Mouse (Mus musculus) G1E (cell line): ENCODE data around the gene Prl2b1. TPM values are rescaled to one million over a fixed set of nuclear protein-coding genes. Genes with fewer than 3 reads are reported as not detected.

Experiments used
- ATAC-seq: 2 replicates; pipeline ENCODE4 v1.8.0; 2016; ENCODE audit warnings: mild to moderate bottlenecking; ENCODE audit not compliant: insufficient number of reproducible peaks, poor library complexity, low FRiP score, severe bottlenecking; ENCODE audit errors: extremely low read depth
- DNase-seq: peaks from one replicate; pipeline ENCODE4 v3.0.0; 2012; ENCODE audit warnings: low spot score
- H3K27me3 ChIP-seq: 2 replicates; pipeline ENCODE4 v1.6.1; 2012; ENCODE audit warnings: mild to moderate bottlenecking, low read length, inconsistent platforms; ENCODE audit not compliant: insufficient read depth
- H3K36me3 ChIP-seq: replicated peaks from 2 replicates; pipeline ENCODE3; 2012; ENCODE audit warnings: mild to moderate bottlenecking, inconsistent platforms
- H3K4me1 ChIP-seq: 2 replicates; pipeline ENCODE4 v1.6.1; 2012; ENCODE audit warnings: low read depth, low read length, inconsistent platforms, mixed read lengths; ENCODE audit not compliant: insufficient read depth
- H3K4me3 ChIP-seq: 2 replicates; pipeline ENCODE4 v1.5.1; 2012; ENCODE audit warnings: low read depth, mild to moderate bottlenecking, inconsistent platforms, low read length, moderate library complexity, mixed read lengths
- H3K9me3 ChIP-seq: replicated peaks from 2 replicates; pipeline ENCODE4 v1.6.1; 2012; ENCODE audit warnings: inconsistent platforms
- CTCF ChIP-seq: IDR thresholded peaks from 2 replicates; pipeline ENCODE4 v1.5.1; 2012; ENCODE audit warnings: low read depth, low read length, inconsistent platforms, mixed read lengths
- GATA1 ChIP-seq: IDR thresholded peaks from 2 replicates; pipeline ENCODE4 v1.6.1; 2012; ENCODE audit warnings: borderline replicate concordance, low read length, inconsistent platforms, mixed read lengths
- GATA2 ChIP-seq: IDR thresholded peaks from 2 replicates; pipeline ENCODE4 v1.6.1; 2012; ENCODE audit warnings: low read depth, low read length, inconsistent platforms, borderline replicate concordance
- POLR2AphosphoS5 ChIP-seq: IDR thresholded peaks from 2 replicates; pipeline ENCODE4 v1.6.1; 2012; ENCODE audit warnings: low read depth, low read length, inconsistent platforms; ENCODE audit not compliant: insufficient replicate concordance
- TAL1 ChIP-seq: conservative IDR thresholded peaks from 2 replicates; pipeline ENCODE4 v1.6.1; 2012; ENCODE audit warnings: low read depth, low read length, inconsistent platforms, mixed read lengths
- polyA plus RNA-seq: library from polyadenylated mRNA; stranded (reverse); fragments of >175 nt; gene quantifications from 2 replicates; pipeline ENCODE4 v1.2.3, GENCODE M21; 2012
- total RNA-seq, 2 experiments: library from RNA; stranded (forward) in 1 of 2; stranded (reverse) in 1 of 2; fragments of 200-1000 nt in 1 of 2; fragments of >200 nt in 1 of 2; fragmentation: Nextera tagmentation in 1 of 2; gene quantifications; 2 replicates each; pipeline ENCODE4 v1.2.3; 2014 to 2017

Gene Prl2b1
- total RNA-seq (2014; fragmentation: Nextera tagmentation): not detected in 2 replicates
- not detected in 2 replicates for total RNA-seq (2017)
- not detected in 2 replicates for polyA plus RNA-seq

DNA sequence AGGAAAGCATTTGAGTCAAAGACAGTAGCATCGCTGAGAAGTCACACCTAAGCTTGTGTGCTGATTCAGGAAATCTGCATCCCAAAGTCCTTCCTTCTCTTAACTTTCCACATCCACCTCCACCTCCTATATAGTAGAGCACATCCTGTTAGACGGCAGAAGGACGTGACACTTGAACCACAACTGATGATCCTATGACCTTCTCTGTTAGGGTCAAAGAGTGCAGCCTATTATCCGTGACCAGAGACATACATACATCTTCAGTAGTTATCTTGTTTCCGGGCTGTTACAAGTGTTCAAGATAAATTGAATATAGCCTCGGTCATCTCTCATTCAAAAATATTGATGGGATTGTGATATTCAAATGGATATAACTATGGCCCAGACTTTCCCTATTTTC, at the start of gene Prl2b1:
Gene Prl2b1, minus strand, starts transcription at position 101 of the 400 bp plus-strand sequence.
- TF ChIP-seq GATA1 (no peak), CTCF (no peak), POLR2AphosphoS5 (no peak), GATA2 (no peak), TAL1 (no peak)
- Histone ChIP-seq H3K4me3 (no peak within 1 kb of the TSS), H3K9me3 (no peaks in the 10 kb centered on the region), H3K4me1 (no peaks in the 10 kb centered on the region), H3K27me3 (no peaks in the 10 kb centered on the region), H3K36me3 (no peaks in the 10 kb centered on the region)
- no peak for ATAC-seq
- no peak for DNase-seq

DNA sequence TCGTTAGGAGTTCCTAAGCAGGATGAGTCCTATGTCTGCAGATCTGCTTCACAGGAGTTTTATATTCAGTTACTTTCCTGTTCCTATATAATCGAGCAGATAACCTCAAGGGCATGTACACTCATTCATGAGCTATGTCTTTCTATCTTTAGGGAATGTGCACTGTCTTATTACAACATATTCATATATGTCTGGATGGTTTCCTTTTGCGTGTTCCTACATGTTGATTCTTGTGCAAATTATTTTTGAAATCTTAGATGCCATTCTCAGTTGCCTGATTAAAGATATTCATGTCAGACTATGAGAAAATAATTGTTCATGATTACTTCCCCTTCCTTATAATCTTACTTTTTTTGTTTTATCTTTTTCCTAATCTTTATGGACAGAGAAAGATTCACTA, 47.9 kb upstream of the Prl2b1 start, which contains the start of gene Prl8a6:
Gene Prl8a6, minus strand, starts transcription at position 101 of the 400 bp plus-strand sequence.
- Histone ChIP-seq H3K27me3 (no peaks in the 10 kb centered on the region), H3K4me3 (no peak within 1 kb of the TSS), H3K36me3 (no peaks in the 10 kb centered on the region), H3K9me3 (no peaks in the 10 kb centered on the region), H3K4me1 (no peaks in the 10 kb centered on the region)
- DNase-seq (no peak), ATAC-seq (no peak)
- TF ChIP-seq TAL1: no peak
- no peak for TF ChIP-seq GATA1
- TF ChIP-seq GATA2: no peak

DNA sequence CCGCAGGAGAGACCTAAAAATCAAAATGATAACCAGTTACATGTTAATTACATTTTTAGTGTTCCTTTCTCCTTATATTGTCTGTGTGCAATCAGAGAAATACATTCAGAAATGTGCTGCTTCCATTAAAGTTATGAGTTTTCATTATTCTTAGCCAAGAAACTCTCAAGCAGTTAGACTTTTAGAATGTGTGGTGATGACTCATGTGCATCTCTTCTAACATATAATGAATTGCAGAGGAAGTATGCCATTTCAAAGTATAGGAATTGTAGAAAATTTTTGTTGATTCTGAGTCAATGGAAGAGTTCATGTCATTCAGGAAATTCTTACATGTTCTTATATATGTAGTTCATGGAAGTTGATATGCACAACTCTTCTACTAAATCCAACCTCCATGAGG, 42.5 kb upstream of the Prl2b1 start:
- ATAC-seq (no peak), DNase-seq (no peak)
- H3K36me3 ChIP-seq: no peaks in the 10 kb centered on the region
- H3K4me1 ChIP-seq: no peaks in the 10 kb centered on the region
- H3K27me3 ChIP-seq: no peaks in the 10 kb centered on the region
- no peak for TF ChIP-seq POLR2AphosphoS5
- TF ChIP-seq CTCF: no peak
- TF ChIP-seq TAL1: no peak
- H3K9me3 ChIP-seq: no peaks in the 10 kb centered on the region
- H3K4me3 ChIP-seq: no peak overlapping the region

DNA sequence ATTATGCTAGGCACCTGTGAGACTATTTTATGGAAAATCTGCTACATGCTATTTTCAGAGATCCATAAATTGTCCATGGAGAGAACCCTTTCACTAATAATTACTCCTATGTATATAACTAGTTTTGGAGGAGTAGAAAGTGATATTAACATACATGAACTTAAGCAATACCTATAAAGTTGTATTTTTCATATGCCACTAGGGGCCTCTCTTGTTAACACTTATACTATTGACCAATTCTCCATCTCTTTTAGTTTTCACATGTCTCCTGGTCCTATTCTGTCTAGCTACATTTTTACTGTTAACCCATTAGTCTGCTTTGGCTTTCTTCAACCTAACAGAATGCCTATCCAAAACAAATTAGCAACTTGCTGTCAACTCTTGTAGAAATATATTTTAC, 23.0 kb upstream of the Prl2b1 start:
- DNase-seq (no peak), ATAC-seq (no peak)
- Histone ChIP-seq H3K9me3 (no peaks in the 10 kb centered on the region), H3K4me1 (no peaks in the 10 kb centered on the region), H3K27me3 (no peaks in the 10 kb centered on the region), H3K4me3 (no peak overlapping the region), H3K36me3 (no peaks in the 10 kb centered on the region)
- TF ChIP-seq TAL1: no peak
- no peak for TF ChIP-seq GATA2

DNA sequence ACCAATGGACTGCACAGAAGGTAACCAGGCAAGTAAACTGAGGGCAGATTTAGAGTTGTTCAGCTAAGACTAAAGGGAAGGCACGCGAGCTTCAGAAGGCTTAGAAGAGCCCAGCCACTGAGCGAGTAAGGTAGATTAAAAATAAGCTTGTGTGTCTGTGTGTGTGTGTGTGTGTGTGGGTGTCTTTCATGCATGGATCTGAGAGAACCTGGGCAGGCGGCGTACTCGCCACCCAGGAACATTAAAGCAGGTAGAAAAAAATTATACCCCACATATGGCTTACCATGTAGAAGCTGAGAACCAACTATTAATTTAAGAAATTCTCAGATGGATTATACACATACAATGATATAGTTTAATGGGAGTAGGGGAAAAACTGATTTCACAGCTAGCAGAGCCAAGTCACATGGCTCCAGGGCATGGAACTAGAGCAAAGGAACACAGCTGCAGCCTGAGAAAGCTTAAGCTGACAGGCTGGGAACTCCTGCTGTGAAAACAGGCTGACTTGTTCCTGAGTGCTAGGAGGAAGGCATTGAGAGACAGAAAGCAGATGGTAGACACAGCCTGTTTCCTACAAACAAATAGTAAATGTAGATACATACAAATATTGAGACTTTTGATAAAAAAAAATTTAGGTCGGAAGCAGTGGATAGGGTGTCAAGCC, 8.5 kb upstream of the Prl2b1 start:
- H3K36me3 ChIP-seq: no peaks in the 10 kb centered on the region
- DNase-seq: no peak
- H3K27me3 ChIP-seq: no peaks in the 10 kb centered on the region
- H3K4me3 ChIP-seq: no peak overlapping the region
- no peaks in the 10 kb centered on the region for H3K4me1 ChIP-seq
- no peaks in the 10 kb centered on the region for H3K9me3 ChIP-seq
- TF ChIP-seq GATA2 (no peak), POLR2AphosphoS5 (no peak), TAL1 (no peak), GATA1 (no peak), CTCF (no peak)
- no peak for ATAC-seq

DNA sequence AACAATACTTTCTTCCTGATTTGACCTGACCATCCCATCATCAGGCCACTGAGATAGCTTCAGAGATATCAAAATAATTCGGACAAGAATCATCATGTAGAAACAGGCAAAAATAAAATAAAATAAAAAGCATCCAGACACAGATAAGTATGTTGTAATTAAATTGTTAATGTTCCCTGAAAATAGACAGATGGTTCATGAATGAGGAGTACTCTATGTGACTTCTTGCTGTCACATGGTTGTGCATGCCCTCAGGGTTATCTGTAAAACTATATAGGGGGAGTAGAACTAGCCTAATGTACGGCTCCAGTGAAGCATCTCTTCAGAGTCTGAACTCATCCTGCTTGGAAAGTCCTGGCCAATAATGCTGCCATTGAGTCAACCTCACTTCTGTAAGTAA, 45.3 kb downstream of the Prl2b1 start, which contains the start of gene Prl8a2:
Gene Prl8a2, plus strand, starts transcription at position 301 of the 400 bp plus-strand sequence.
- Histone ChIP-seq H3K36me3 (no peaks in the 10 kb centered on the region), H3K27me3 (no peaks in the 10 kb centered on the region), H3K4me3 (no peak within 1 kb of the TSS), H3K4me1 (no peaks in the 10 kb centered on the region), H3K9me3 (no peaks in the 10 kb centered on the region)
- no peak for DNase-seq
- TF ChIP-seq CTCF: no peak
- TF ChIP-seq GATA1: no peak
- no peak for ATAC-seq

DNA sequence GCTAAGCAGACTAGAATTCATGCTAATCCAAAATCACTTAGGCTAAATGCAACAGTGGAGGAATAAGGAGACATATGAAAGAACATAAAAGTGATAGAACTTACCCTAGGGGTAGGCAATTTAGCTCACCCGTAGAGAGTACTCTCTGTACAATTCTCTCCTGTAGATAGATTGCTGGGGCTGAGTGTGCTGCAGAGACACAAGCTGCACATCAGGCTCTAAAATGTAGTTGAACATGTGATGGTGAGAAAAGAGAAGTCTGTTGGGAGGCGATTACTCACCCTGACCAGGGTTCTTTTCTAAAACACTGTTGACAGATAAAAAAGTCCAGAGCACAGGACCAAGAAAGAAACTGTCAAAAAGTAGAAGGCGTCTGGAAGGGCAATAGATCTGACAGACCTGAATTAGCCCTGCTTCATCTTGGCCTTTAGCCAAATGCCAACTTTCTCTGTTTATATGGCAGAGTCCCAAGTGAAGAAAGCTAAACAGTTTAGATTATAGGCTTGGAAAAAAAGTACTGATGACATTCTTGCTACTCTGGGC, 47.8 kb downstream of the Prl2b1 start:
- H3K36me3 ChIP-seq: no peaks in the 10 kb centered on the region
- H3K9me3 ChIP-seq: no peaks in the 10 kb centered on the region
- ATAC-seq (no peak; the same call in 1 of the 2 replicates), DNase-seq (no peak)
- H3K4me3 ChIP-seq: no peak overlapping the region
- H3K4me1 ChIP-seq: no peaks in the 10 kb centered on the region
- TF ChIP-seq GATA2 (no peak), TAL1 (no peak), GATA1 (no peak), CTCF (no peak), POLR2AphosphoS5 (no peak)
- no peaks in the 10 kb centered on the region for H3K27me3 ChIP-seq
